Mouse (Mus musculus): ENCODE data around the gene Fam178b.

DNA sequence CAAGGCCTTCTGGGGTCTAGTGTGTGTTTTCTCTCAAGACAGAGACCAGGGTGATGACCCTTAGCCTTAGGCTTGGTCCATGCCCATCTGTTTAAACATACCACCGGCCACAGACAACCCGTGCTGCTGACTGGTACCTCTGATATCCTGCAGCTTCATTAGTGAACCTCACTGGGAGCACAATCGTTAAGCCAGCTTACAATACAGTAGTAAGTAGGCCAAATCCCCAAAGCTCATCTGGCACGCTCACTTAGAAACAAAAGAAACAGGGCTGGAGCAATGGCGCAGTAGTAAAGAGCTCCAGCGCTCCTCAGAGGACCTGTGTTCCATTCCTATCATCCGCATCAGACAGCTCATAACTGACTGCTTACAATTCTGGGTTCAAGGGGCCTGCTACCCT, 2.1 kb downstream of the Fam178b start:
- TF ChIP-seq CTCF (IDR thresholded peaks at IDR 0.05; ENCODE audit: low read depth) (no peak), EP300 (IDR thresholded peaks at IDR 0.05; ENCODE audit: low read depth) (no peak)
